Mouse (Mus musculus) MEL (cell line): Measurements from ENCODE around the gene Rnd2.

Experiments used
- CTCF ChIP-seq, 3 experiments: IDR thresholded peaks in 2 of 3; conservative IDR thresholded peaks in 1 of 3; 2 replicates each; pipeline ENCODE4 v1.5.1; 2011 to 2012; ENCODE audit warnings: low read length in 3 of 3, low read depth in 2 of 3, mild to moderate bottlenecking in 2 of 3, improper control_type of control experiment in 1 of 3, inconsistent platforms in 1 of 3, mixed read lengths in 1 of 3, moderate library complexity in 1 of 3; ENCODE audit not compliant: control insufficient read depth in 1 of 3, insufficient read depth in 1 of 3, poor library complexity in 1 of 3, severe bottlenecking in 1 of 3
- MYC ChIP-seq: IDR thresholded peaks from 2 replicates; pipeline ENCODE4 v1.6.1; 2011; ENCODE audit warnings: low read depth, mild to moderate bottlenecking, low read length, improper control_type of control experiment, moderate library complexity
- POLR2A ChIP-seq, 2 experiments: IDR thresholded peaks; 2 replicates each; pipeline ENCODE4 v1.6.1; 2011 to 2012; ENCODE audit warnings: low read length in 2 of 2, mild to moderate bottlenecking in 2 of 2, control low read depth in 1 of 2, improper control_type of control experiment in 1 of 2, low read depth in 1 of 2, moderate library complexity in 1 of 2; ENCODE audit not compliant: control insufficient read depth in 1 of 2, insufficient read depth in 1 of 2, poor library complexity in 1 of 2
- TBP ChIP-seq: IDR thresholded peaks from 2 replicates; pipeline ENCODE4 v1.8.0; 2011; ENCODE audit warnings: low read depth, low read length, improper control_type of control experiment

DNA sequence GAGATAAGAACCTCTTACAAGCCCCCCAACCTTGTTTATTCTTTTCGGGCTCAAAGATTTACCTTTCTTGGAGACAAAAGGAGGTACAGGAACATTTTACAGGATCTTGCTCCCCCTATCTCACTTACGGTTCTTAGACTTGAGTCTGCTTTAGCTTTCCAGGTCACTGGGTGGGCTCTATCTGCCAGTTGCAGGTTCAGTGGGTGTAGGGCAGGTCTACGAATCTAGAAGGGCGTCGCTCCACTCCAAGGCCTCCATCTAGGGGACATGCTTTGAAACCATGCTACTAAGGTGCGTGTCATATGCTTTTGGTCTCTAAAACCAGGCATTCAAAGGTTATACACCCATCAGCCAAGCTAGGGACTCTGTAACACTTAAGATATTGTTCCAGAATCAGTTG is 19.4 kb downstream of the Rnd2 start:
- no peak for TF ChIP-seq CTCF (IDR thresholded peaks at IDR 0.05 in 2 of 3, conservative IDR thresholded peaks at IDR 0.05 in 1 of 3; ENCODE audit: control insufficient read depth in 1 of 3, insufficient read depth in 1 of 3, low read depth in 2 of 3, low read length in 3 of 3, poor library complexity in 1 of 3, severe bottlenecking in 1 of 3)
- TF ChIP-seq POLR2A (IDR thresholded peaks at IDR 0.05; ENCODE audit: control insufficient read depth in 1 of 2, insufficient read depth in 1 of 2, low read depth in 1 of 2, low read length in 2 of 2, poor library complexity in 1 of 2): no peak
- no peak for TF ChIP-seq TBP
- no peak for TF ChIP-seq MYC
